Mouse (Mus musculus) skeletal muscle tissue, adult 2 months (tissue): ENCODE data around the gene Nnat.

ENCODE experiments used
- DNase-seq: peaks from one replicate; pipeline ENCODE4 v3.0.0-alpha.2; 2012; ENCODE audit warnings: low read depth, low spot score

Gene Nnat

DNA sequence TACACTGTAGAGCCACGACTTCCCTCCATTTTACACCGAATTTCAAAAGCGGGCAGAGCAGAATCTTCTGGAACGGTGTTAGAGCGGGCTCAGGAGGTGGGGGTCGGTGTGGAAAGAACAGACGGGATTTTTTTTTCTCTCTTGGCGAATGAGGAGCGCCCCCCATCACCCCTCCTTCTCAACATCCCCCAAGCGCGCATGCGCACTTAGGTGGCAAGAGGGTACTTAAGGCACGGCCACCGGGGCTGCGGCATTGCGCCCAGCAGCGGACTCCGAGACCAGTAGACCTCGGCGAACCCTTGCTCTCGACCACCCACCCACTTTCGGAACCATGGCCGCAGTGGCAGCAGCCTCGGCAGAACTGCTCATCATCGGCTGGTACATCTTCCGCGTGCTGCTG is at the start of gene Nnat:
TSS of gene Nnat (plus strand) at position 221 of the 400 bp plus-strand sequence.
- no peak for DNase-seq

DNA sequence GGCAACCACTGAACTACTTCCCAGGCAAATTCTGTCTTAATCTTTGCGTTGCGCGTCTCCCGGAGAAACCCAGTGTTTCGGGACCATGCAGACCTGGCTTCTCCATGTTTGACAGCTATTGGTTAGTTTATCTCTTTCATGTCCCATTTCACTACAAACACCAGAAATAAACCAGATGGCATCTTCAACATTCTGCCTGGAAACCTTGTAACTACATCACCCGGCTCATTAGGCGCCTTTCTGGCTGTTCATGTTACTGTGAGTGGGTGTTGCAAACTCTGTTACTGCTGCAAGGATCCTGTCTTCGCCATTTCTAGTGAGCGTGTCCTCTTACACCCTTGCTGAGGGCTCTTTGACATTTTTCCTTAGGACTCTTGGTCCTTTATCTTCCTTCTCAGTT is 47.0 kb upstream of the Nnat start:
- no peak for DNase-seq

GRCm38 (mm10) chr2:157513737-157514208 is 46.1 kb upstream of the Nnat start:
- DNase-seq: no peak

DNA sequence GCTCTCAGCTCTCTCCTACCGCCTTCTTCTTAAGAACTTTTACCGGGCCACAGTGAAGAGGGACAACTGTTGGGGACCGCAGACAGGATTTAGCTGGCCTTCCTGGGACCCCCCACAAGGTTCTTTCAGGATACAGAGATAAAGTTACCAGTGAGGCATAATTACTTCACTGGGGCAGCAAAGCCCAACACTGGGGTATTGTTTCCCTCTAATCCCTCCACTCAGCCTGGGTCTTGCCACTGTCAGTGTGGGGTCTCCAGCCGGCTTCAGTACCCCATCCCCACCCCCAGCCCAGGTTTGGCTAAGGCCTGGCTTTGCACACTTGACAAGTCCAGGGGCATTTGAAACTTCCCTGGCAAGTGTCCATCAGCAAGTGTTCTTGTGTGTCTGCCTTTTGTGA is 45.5 kb upstream of the Nnat start:
- DNase-seq: no peak

DNA sequence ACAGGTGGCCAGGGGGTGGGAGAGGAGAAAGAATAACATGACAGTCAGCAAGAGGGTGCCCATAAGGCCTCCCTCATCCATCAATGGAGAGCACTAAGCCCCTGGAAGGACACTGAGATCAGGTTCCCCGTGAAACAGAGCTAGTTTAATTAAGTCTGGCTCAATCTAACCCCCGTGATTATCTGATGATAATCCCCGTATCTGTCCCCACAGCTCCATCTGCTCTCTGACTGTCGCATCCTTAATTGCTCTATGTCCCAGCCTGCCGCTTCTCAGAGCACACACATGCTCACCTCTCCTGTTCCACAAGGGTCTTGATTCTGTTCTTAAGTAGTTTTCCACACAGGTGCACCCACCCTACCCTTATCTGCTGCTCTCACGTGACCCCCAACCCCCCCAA is 42.4 kb upstream of the Nnat start:
- no peak for DNase-seq

DNA sequence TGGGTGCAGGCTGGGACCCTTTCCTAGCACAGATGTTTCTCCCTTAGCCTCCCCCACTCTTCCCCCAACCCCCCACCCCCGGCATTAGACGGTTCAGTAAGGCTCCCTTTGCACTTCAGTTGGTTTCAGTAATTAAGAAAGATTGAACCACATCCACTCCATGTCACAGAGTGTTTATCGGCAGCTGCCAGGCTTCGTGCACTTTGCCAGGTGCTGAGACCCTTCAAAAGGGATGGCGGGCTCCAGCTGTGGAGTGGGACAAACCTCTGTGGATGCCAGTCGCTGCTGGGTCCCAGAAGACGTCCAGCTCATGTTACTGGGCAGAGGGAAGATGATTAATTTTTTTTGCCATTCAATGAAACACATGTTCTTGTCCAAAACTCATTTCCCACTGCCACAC is 41.4 kb upstream of the Nnat start:
- no peak for DNase-seq

DNA sequence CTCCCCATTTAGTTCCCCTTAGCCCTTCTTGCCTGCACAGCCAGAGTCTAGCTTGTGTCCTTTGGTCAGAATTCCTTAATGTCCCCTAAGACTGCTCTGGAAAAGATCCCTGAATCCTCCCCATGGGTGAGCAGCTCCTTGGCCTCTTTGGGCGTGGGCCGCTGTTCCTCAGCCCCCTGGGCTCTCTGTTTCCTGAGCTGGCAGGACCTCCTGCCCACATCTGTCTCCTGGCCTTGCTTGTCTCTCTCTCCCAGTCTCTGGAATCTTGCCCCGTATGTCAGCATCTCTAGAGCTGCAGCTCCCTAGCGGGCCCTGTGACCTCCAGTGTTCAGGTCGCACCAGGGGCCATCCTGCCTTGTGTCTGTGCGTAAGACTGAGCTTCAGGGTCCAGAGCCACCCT is 40.4 kb upstream of the Nnat start:
- peak; percentile 48 for DNase-seq

DNA sequence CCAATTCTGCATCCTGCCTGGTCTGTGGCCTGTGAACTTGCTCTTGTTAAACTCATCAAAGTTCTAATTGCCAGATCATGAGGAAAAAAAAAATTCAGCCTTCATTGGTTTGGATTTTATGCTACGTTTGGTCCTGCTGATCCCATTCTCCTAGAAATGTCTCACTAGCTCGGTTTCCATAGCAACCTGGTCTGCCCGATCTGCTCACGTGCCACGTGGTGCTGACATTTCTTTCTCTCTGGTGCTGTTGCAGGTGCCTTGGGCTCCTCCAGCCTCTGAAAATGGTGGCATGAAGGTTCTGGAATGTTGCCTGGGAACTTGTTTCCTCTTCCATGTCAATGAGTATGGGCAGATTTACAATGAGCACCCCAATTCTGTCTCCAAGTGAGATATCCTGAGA is 39.4 kb upstream of the Nnat start:
- DNase-seq: no peak

GRCm38 (mm10) chr2:157522556-157522955 is 37.3 kb upstream of the Nnat start:
- no peak for DNase-seq

- DNase-seq: no peak
These were observed 29.6 kb upstream of the Nnat start for GRCm38 (mm10) chr2:157530056-157530955.

GRCm38 (mm10) chr2:157531681-157532426 is 28.0 kb upstream of the Nnat start:
- no peak for DNase-seq

- DNase-seq: no peak
These were observed 25.7 kb upstream of the Nnat start for GRCm38 (mm10) chr2:157534163-157534562.

DNA sequence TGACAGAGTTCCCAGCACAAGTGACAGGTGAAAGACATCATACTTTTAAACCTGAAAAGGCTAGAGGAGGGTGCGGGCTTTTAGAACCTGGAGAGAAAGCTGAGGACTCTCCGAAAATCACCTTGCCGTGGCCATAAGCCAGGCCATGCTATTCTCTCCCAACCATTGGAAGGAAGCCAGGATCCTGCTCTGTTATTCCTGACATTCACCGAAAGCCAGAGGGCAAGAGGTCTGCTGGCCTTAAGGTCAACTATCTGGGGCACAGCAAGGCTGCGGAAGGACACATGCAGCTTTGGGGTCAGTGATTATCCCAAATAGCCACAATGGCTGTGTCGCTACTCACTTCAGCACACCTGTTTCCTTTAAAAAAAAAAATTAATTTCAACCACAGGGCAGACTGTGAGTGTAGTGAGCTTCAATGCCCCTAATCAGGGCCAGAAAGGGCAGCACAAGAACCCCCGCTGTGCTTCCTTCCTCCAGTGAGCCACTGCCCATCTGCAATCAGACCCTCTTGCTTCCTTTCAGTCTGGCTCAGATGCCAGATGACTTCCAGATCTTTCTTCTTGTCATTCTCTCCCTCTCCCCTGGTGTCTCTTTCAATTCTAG is 23.3 kb upstream of the Nnat start:
- DNase-seq: no peak

DNA sequence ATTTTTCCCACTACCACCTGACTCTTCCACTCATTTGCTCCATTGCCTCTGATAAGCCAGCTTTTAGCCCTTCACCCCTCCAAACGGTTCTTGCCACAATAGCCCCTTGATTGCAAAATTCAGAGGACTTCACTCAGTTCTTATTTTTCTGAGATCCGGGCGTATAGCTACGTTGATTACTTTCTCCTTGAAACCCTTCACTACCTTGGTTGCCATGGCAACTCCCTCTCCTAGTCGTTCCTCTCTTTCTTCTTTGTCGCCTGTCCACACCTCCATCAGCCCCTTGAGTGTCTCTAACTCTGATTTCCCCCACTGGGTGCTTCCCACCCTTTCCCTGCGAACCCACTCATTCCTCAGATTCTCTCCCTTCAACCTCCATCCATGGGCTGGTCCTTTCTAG is 22.8 kb upstream of the Nnat start:
- DNase-seq: no peak

- no peak for DNase-seq
These were observed 19.6 kb upstream of the Nnat start for GRCm38 (mm10) chr2:157540073-157540952.

DNA sequence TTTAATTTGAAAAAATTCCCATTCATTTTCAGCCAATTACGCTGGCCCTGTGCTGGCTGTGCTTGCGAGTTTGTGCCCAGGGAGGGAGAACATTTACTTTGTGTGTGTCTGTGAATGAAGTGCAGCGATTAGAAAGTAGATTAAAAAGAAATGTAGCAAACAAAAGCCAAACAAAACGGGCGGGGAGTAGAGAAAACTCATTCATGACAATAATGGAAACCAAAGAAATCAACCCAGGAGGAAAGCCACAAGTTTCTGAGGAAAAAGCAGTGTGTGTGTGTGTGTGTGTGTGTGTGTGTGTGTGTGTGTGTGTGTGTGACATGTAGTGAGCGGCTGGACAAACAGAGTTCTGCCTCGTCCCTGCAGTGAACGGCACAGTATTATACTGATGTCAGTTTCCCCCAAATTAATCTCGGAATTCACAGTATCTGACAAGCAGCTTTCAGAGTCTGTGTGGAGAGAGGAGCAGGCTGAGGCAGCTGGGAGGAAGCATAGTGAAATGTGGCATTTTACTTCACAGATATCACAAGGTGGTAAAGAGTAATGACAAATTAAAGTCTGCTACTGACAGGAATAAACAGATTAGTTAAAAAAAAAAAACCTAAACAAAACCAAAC is 18.8 kb upstream of the Nnat start:
- no peak for DNase-seq

GRCm38 (mm10) chr2:157541631-157542030 is 18.2 kb upstream of the Nnat start:
- DNase-seq: no peak

GRCm38 (mm10) chr2:157542415-157542814 is 17.5 kb upstream of the Nnat start:
- no peak for DNase-seq

GRCm38 (mm10) chr2:157544333-157544888 is 15.5 kb upstream of the Nnat start:
- DNase-seq: no peak

- no peak for DNase-seq
These were observed 13.2 kb upstream of the Nnat start for GRCm38 (mm10) chr2:157546686-157547085.

- DNase-seq: no peak
These were observed 9.6 kb upstream of the Nnat start for GRCm38 (mm10) chr2:157550292-157550691.
